Mouse (Mus musculus): ENCODE measurements around the gene Inip. TPM values are rescaled to one million over a fixed set of nuclear protein-coding genes. Genes with fewer than 3 reads are reported as not detected.

The Inip gene
- total and polyA plus RNA-seq, 3 experiments, result 24.3 to 67.1 (median 38.5) TPM

GRCm38 (mm10) chr4:59819477-59820022 lies 18.2 kb upstream of the Inip start (continued):
- TF ChIP-seq ELF1 (IDR thresholded peaks at IDR 0.05; ENCODE audit: low read depth, low read length) (no peak), POLR2A (IDR thresholded peaks at IDR 0.05; ENCODE audit: low read depth, low read length) (0 out of 2 replicates have a peak, but pooled peaks have one; percentile 16), GABPA (IDR thresholded peaks at IDR 0.05; ENCODE audit: insufficient replicate concordance, low read depth, low read length) (no peak), JUND (conservative IDR thresholded peaks at IDR 0.05; ENCODE audit: low read depth, low read length) (no peak), JUN (IDR thresholded peaks at IDR 0.05; ENCODE audit: insufficient read depth, low read depth, low read length) (no peak), CTCF (conservative IDR thresholded peaks at IDR 0.05 in 1 of 2, IDR thresholded peaks at IDR 0.05 in 1 of 2; ENCODE audit: low read depth in 2 of 2, low read length in 2 of 2) (no peak; a peak in 1 of 4 replicates), EP300 (IDR thresholded peaks at IDR 0.05; ENCODE audit: low read length) (peak; percentile 49; the same call in 1 of the 2 replicates), BHLHE40 (IDR thresholded peaks at IDR 0.05; ENCODE audit: low read depth, low read length) (no peak), SIN3A (IDR thresholded peaks at IDR 0.05; ENCODE audit: low read length) (peak; percentile 50; the same call in 1 of the 2 replicates), MAFK (IDR thresholded peaks at IDR 0.05; ENCODE audit: insufficient replicate concordance, low read length) (no peak), ZKSCAN1 (IDR thresholded peaks at IDR 0.05; ENCODE audit: borderline replicate concordance, low read depth, low read length) (no peak), MAX (IDR thresholded peaks at IDR 0.05; ENCODE audit: low read length) (peak; percentile 10; the same call in 1 of the 2 replicates), NRF1 (IDR thresholded peaks at IDR 0.05; ENCODE audit: low read depth, low read length) (no peak), UBTF (IDR thresholded peaks at IDR 0.05; ENCODE audit: low read depth, low read length) (0 out of 2 replicates have a peak, but pooled peaks have one; percentile 29), MYC (IDR thresholded peaks at IDR 0.05; ENCODE audit: low read depth, low read length) (no peak; the same call in 1 of the 2 replicates), CHD2 (IDR thresholded peaks at IDR 0.05; ENCODE audit: low read length) (no peak; the same call in 1 of the 2 replicates)

- no peak overlapping the region for H3K9ac ChIP-seq (ENCODE audit: insufficient read depth, low read depth)
- no peak; the same call in 1 of the 2 replicates for TF ChIP-seq SIN3A (IDR thresholded peaks at IDR 0.05; ENCODE audit: low read length)
- TF ChIP-seq POLR2A (IDR thresholded peaks at IDR 0.05; ENCODE audit: low read depth, low read length), result 0 out of 2 replicates have a peak, but pooled peaks have one; percentile 16
- peak; percentile 60; the same call in 1 of the 2 replicates for TF ChIP-seq ETS1 (conservative IDR thresholded peaks at IDR 0.05; ENCODE audit: low read depth, low read length)
- peak; percentile 53; the same call in 1 of the 2 replicates for TF ChIP-seq CHD2 (IDR thresholded peaks at IDR 0.05; ENCODE audit: low read length)
- TF ChIP-seq ZNF384 (IDR thresholded peaks at IDR 0.05; ENCODE audit: low read depth, low read length), result no peak
- TF ChIP-seq TBP (conservative IDR thresholded peaks at IDR 0.05; ENCODE audit: low read depth, low read length), result no peak
- TF ChIP-seq IRF4 (IDR thresholded peaks at IDR 0.05; ENCODE audit: low read depth, low read length), result 0 out of 2 replicates have a peak, but pooled peaks have one; percentile 14
- no peak for TF ChIP-seq ZMIZ1 (IDR thresholded peaks at IDR 0.05; ENCODE audit: low read depth, low read length)
- TF ChIP-seq ZKSCAN1 (IDR thresholded peaks at IDR 0.05; ENCODE audit: borderline replicate concordance, low read depth, low read length), result no peak
- no peak for TF ChIP-seq USF2 (conservative IDR thresholded peaks at IDR 0.05; ENCODE audit: low read depth, low read length)
- no peak for TF ChIP-seq KAT2A (IDR thresholded peaks at IDR 0.05; ENCODE audit: insufficient replicate concordance, low read length)
- peak; percentile 64; the same call in 1 of the 2 replicates for TF ChIP-seq MYC (IDR thresholded peaks at IDR 0.05; ENCODE audit: low read depth, low read length)
- no peak for TF ChIP-seq E2F4 (IDR thresholded peaks at IDR 0.05; ENCODE audit: insufficient replicate concordance, low read depth, low read length)
- peak; percentile 88 for TF ChIP-seq BHLHE40 (IDR thresholded peaks at IDR 0.05; ENCODE audit: low read depth, low read length)
- TF ChIP-seq HCFC1 (IDR thresholded peaks at IDR 0.05; ENCODE audit: low read depth, low read length), result no peak
- peak; percentile 32; the same call in 1 of the 2 replicates for TF ChIP-seq MXI1 (IDR thresholded peaks at IDR 0.05; ENCODE audit: low read depth, low read length)
- no peak for TF ChIP-seq CTCF (conservative IDR thresholded peaks at IDR 0.05 in 1 of 2, IDR thresholded peaks at IDR 0.05 in 1 of 2; ENCODE audit: low read depth in 2 of 2, low read length in 2 of 2)
- TF ChIP-seq MEF2A (IDR thresholded peaks at IDR 0.05; ENCODE audit: borderline replicate concordance, low read depth, low read length), result no peak
- TF ChIP-seq MAZ (IDR thresholded peaks at IDR 0.05; ENCODE audit: low read depth, low read length), result 0 out of 2 replicates have a peak, but pooled peaks have one; percentile 21
- TF ChIP-seq SMC3 (IDR thresholded peaks at IDR 0.05; ENCODE audit: low read depth, low read length), result 0 out of 2 replicates have a peak, but pooled peaks have one; percentile 1
- TF ChIP-seq MAFK (IDR thresholded peaks at IDR 0.05; ENCODE audit: insufficient replicate concordance, low read length), result no peak
- peak; percentile 42; the same call in 1 of the 2 replicates for TF ChIP-seq TCF12 (IDR thresholded peaks at IDR 0.05; ENCODE audit: low read depth, low read length)
- no peak for TF ChIP-seq NRF1 (IDR thresholded peaks at IDR 0.05; ENCODE audit: low read depth, low read length)
- TF ChIP-seq MAX (IDR thresholded peaks at IDR 0.05; ENCODE audit: low read length), result peak; percentile 87
- no peak for TF ChIP-seq UBTF (IDR thresholded peaks at IDR 0.05; ENCODE audit: low read depth, low read length)
- TF ChIP-seq USF1 (IDR thresholded peaks at IDR 0.05; ENCODE audit: low read depth, low read length), result no peak
- TF ChIP-seq ZC3H11A (IDR thresholded peaks at IDR 0.05; ENCODE audit: low read depth, low read length), result no peak
- TF ChIP-seq GABPA (IDR thresholded peaks at IDR 0.05; ENCODE audit: insufficient replicate concordance, low read depth, low read length), result no peak
- peaks cover 0 to 30% of the 10 kb centered on the region in 2 experiments for H3K36me3 ChIP-seq (replicated peaks in 1 of 2; ENCODE audit: control insufficient read depth in 1 of 2, insufficient read depth in 1 of 2, low read length in 1 of 2)
- peak overlapping the region; percentile 75 for H3K27ac ChIP-seq (ENCODE audit: insufficient read depth, low read depth)
- in situ Hi-C loops (cut with MboI; ENCODE audit: low pct_ligation_motif_present, low pct_unique_long_range_greater_than_20kb, low sequenced_read_pairs) (no loop called here), dilution Hi-C loops (cut with MboI; ENCODE audit: extremely low pct_ligation_motif_present, extremely low pct_unique_long_range_greater_than_20kb, low sequenced_read_pairs) (no loop called here)
- H3K4me2 ChIP-seq (ENCODE audit: insufficient read depth, low read depth, poor library complexity, severe bottlenecking), result peak overlapping the region; percentile 47; the same call in 1 of the 2 replicates
- no peak overlapping the region for H3K4me3 ChIP-seq (replicated peaks in 1 of 3; ENCODE audit: low read depth in 2 of 3, low read length in 2 of 3, poor library complexity in 1 of 3)
- peaks cover 39 to 97% of the 10 kb centered on the region in 2 experiments for H3K4me1 ChIP-seq (ENCODE audit: control insufficient read depth in 1 of 2, insufficient read depth in 2 of 2)
- peak; percentile 72 for DNase-seq (ENCODE audit: extremely low read depth)
- H3K9me3 ChIP-seq (replicated peaks; ENCODE audit: low read length), result peaks cover 4% of the 10 kb centered on the region
- no peaks in the 10 kb centered on the region for H3K27me3 ChIP-seq (replicated peaks)
- peaks cover 6% of the 10 kb centered on the region; the same call in 1 of the 2 replicates for H3K79me2 ChIP-seq (replicated peaks; ENCODE audit: control insufficient read depth, extremely low read depth, insufficient read depth, poor library complexity, severe bottlenecking)
These were observed 17.7 kb upstream of the Inip start for GRCm38 (mm10) chr4:59819054-59819472.
